Mouse (Mus musculus) lung, postnatal 36 days (tissue): Measurements from ENCODE around the gene Kbtbd2.

ENCODE experiments used
- DNase-seq: peaks from one replicate; pipeline ENCODE4 v3.0.0; 2022; ENCODE audit warnings: mixed read lengths

Kbtbd2 gene

GRCm38 (mm10) chr6:56797311-56798151, at the start of gene Kbtbd2:
Kbtbd2 (minus strand) TSS chr6:56797813.
- DNase-seq, result peak; percentile 96

DNA sequence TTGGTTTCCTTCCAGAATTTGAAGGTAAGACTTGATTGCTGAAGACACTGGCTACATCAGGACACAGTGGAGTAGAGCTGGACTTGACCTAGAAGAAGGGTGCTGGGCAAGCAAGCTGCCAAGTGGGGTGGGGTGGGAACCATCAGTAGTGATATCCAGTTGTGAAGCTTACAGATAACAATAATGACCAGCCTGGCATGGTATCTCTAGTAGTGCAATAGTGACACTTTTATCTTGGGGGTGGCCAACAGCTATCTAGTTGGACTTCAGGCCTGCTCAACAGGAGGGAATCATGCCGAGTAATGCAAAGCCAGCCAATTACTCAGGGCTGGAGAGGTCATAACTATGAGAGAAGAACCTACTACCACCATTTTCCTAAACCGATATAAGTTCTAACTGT, 46.8 kb upstream of the Kbtbd2 start:
- DNase-seq, result no peak

GRCm38 (mm10) chr6:56843229-56843628, 45.6 kb upstream of the Kbtbd2 start:
- no peak for DNase-seq

DNA sequence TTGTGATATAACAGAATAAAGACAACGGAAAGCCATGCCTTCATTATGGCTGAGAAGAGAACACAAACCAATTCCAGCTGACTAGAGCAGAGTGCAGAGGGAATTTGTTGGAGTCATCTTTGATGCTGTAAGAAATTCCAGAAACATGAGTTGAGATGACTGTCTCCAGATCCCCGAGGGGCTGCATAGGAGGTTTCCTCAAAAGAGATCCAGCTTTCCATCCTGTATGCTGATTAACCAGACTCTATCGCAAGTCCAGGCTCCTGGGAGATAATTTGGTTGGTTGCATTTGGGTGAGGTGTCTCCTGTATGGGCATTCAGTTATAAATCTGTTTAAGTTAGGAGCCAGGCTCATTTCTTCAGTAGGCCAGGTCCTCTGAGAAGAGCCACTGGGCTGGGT, 40.0 kb upstream of the Kbtbd2 start:
- no peak for DNase-seq

DNA sequence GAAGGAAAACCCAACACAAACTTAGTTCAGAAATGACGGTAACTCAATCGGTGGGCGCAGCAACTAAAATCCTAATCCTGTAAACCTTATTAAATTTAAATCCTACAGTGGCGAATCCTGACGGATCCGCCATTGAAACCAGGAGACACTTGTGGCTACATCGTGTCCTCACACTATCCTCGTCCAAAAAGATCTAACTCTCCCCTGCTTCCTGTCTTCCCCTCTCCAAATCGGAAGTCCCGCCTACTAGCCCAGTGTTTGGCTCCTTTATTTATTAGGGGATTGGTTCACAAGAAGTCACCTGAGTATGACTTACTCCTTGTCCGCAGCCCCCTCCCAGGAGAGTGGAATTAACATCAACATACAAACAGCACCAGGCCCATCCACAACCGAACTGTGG, 39.6 kb upstream of the Kbtbd2 start:
- no peak for DNase-seq

- DNase-seq, result no peak
Measured at GRCm38 (mm10) chr6:56835532-56835931, 37.9 kb upstream of the Kbtbd2 start.

- no peak for DNase-seq
Measured at GRCm38 (mm10) chr6:56834769-56835168, 37.2 kb upstream of the Kbtbd2 start.

GRCm38 (mm10) chr6:56832830-56833229, 35.2 kb upstream of the Kbtbd2 start:
- no peak for DNase-seq

DNA sequence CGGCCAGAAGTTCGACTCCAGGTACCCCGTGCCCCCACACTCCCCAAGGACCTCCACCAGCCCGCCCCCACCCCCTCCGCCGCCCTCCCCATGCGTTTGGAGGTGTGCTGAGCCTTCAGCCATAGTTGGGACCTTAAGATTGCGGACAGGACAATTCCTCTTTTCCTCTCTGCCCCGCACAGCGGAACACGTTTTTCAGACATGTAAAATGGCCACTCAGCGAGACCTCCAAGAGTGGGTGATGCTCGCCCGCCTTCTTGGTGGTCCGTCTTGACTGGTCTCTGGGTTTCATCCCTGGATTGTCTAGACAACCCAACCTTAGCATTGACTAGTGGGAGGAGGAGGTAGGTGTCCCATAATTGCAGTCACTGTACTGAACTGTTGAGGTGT, 34.8 kb upstream of the Kbtbd2 start:
- no peak for DNase-seq

DNA sequence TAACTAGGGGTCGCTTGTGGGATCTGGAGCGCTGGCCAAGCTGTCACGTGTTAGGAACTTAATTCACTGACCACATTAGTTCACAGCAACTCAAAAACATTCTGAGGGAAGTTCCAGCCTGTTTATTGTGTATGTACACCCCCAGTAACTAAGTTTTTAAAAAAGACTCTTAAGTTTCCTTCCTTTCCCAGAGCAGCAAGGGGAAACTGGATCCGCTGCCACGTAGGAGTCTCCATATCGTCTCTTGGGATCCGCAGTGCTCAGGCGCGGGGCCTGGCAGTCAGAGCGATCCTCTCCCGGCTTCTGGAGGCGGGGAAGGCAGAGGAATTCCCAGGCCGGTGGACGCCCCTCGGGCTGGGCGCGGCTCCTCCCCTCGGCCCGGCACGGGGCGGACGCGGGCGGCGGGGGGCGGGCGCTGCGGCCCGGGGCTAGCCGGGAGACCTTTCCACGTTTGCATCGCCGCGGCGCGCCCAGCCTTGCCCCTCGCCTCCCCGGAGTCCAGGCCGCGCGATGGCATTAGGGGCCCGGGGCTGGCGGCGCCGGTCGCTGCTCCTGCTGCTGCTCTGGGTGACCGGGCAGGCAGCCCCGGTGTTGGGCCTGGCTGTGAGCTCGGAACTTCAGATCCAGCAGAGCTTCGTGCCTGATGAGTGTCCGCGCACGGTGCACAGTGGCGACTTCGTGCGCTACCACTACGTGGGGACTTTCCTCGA, 34.2 kb upstream of the Kbtbd2 start, which contains the start of gene Fkbp9:
Gene Fkbp9 (plus strand): TSS at position 363 of the 710 bp plus-strand sequence.
- peak; percentile 88 for DNase-seq

- no peak for DNase-seq
Measured at GRCm38 (mm10) chr6:56825657-56826056, 28.0 kb upstream of the Kbtbd2 start.

GRCm38 (mm10) chr6:56819124-56819487, 21.5 kb upstream of the Kbtbd2 start:
- no peak for DNase-seq

DNA sequence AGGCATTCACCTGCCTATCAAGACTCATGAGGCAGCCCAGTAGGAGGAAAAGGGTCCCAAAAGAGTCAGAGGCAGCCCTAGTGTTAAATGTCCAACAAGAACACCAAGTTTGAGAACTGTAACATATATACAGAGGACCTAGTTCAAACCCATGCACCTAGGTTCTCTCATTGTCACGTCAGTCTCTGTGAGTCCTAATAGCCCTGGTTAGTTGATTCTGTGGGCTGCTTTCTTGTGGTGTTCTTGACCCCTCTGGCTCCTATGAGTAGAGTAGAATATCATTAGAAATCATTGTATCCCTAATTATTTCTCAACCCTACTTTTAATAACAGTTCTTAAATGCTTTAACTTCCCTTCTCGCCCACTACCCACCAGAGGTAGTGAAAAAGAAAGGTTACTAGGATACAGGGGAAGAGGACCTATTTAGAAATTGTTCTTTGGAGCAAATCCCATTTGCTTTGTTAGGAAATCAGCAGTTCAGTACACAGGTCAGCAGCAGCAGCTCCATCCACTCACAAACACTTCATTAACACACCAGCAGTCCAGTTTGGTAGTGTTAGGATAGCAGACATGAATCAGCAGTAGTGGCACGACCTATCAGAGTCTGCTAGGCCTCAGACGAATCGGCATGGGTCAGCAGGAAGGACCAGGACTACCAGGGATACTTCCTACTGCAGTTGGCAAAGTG, 21.0 kb upstream of the Kbtbd2 start:
- DNase-seq, result peak; percentile 77

DNA sequence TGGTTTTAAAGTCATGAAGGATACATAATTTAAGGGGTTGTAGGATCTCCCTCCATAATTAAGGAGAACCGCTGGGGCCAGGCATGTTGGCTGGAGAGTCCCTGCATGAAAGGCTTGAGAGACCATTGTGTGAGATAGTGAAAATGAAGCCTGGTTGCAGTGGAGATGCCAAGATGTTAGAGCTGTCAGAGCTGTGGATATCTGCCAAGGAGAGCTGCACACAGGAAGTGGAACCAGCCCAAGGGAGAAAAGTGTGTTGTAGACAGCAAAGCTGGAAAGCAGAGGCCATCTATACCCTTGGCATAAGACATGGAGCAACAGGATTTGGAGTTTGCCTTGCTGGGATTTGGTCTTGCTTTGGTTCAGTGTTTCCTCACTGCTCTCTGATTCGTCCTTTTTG, 15.7 kb upstream of the Kbtbd2 start:
- no peak for DNase-seq

DNA sequence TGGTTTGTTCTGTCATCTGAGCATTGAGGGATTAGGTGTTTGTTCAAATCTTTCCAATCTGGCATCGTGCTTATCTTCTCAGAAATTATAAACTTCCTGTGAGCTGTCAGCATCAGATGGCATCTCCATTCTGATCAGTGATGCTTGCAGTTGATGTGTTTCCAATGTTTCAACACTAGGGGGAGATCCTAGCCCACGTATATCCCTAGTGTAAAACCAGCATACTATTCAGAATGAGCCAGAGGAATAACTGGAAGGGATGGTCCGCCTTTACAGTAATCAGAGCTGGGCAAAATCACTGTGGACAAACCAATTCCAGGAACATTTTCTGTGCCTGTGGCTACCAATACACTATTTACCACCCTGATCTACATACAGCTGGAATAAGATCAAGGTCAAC, 11.0 kb upstream of the Kbtbd2 start:
- DNase-seq, result peak; percentile 74

DNA sequence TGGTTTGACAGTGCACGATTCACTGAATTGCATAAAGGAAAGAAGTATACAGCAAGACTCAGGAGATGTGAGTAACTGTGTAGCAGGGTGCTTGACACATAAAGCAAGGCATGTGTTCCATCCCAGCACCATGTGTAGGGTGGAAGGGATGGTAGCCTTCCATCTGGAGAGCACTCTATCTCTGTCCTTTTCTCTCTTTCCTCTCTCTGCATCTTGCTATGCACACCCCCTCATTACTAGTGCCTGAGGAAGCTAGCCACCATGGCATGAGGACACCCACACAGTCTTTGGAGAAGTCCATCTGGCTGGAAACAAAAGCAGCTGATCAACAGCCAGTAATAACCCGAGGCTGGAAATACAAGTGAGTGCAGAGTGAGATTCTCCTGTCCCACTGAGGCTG, 8.6 kb upstream of the Kbtbd2 start:
- DNase-seq, result no peak

GRCm38 (mm10) chr6:56805026-56805425, 7.4 kb upstream of the Kbtbd2 start:
- DNase-seq, result no peak

DNA sequence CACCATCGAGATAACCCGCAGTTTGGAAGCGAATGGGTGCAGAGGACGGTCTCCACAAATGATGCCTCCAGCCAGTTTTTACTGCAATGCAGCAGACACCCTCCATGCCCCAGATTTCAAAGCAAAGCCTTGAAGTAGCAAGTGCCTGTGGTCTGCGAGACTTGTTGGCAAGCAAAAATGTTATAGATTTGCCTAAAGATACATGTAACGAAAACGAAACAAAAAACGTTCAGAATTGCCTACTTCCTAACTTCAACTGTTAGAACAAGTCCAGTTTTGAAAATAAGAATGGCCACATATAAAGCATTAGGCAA, 496 bp upstream of the Kbtbd2 start:
- DNase-seq, result no peak

DNA sequence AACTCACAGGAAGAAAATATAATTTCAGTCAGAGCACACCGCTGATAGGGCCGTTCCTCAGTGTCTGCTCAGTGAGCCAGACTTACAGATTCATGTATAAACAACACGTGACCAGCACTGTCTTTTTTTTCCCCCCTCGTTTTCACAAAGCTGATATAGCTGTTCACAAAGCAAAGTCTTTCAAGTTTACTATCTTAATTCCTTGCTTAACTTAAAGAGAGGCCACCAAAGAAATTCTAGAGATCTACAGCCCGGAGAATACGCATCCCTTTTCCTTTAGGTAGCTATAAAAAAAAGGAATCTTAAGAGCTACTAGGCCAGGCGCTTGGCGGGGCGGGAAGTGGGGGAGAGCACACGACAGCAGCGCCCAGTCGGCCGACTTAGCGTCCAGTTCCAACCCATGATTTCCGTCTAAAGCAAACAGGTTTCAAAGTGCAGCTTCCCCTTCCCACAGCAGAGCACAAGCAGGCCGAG, 908 bp downstream of the Kbtbd2 start:
- peak; percentile 60 for DNase-seq

DNA sequence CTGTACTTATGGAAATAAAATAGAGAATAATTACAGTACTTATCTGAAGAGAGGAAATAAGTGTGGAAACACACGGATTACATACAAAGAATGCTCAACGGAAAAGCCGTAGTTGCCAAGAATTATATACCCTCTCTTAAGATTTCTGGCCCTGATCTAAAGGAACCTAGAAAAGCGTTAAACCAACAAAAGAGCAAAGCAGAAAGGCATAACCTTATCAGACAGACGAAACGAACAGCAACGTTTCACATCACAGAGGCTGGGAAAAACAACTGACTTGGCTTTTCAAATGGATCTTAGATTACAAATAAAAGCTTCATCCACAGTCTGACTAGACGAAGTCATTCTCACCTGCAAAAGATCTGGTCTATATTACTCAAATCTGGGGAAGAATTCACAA, 1.4 kb downstream of the Kbtbd2 start:
- no peak for DNase-seq

- DNase-seq, result no peak
Measured at GRCm38 (mm10) chr6:56794834-56795233, 2.8 kb downstream of the Kbtbd2 start.

- DNase-seq, result no peak
Measured at GRCm38 (mm10) chr6:56789336-56789735, 8.3 kb downstream of the Kbtbd2 start.

- no peak for DNase-seq
Measured at GRCm38 (mm10) chr6:56787668-56788067, 9.9 kb downstream of the Kbtbd2 start.

DNA sequence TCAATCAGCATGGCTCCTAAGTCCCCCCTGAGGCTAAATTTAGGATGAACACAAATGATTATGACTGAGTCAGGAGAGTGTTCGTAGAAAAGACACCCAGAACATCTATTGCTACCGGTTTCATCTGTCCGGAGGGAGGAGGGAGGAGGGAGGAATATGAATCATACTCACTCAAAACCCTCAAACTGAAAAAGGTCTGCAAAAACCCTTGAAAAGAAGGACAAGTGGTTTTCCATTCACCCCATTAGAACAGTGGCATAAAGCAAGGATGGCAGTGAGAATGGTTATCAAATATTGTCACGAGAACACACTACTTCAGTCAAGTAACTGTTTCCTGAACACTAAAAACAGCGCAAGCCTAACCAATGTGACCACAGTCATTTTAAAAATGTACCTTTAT, 12.5 kb downstream of the Kbtbd2 start:
- DNase-seq, result peak; percentile 33
